Mouse (Mus musculus) monocyte, adult 2 months (primary cell): ENCODE data around the gene Atp6v1g2.
"Not testable (repeated sequence)": the region's sequence is repeated elsewhere in the genome, so short reads cannot be mapped to it uniquely, and the experiment has no call there.

Source experiments
- DNase-seq, 2 experiments: peaks; one replicate each; pipeline ENCODE4 v3.0.0; 2022; ENCODE audit warnings: low spot score in 2 of 2, low read depth in 1 of 2

Atp6v1g2 gene

DNA sequence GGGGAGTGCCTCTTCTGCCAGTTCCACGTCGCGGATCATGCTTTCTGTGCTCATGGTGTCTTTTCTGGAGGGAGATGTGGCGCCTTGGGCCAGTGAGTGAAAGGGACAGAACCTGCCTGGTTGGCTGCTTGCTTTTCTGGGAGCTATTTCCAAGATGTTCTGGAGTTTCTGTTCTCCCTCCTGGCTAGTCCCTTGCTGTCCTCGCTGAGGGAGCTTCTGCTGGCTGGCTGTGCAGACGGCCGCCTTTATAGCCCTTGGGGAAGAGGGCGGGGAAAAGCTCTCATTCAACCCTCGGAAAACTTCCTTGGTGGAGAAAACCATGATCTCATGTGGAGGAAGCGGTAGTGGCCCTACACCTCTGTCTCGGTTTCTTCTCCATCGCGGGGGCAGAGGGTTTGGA lies 31.7 kb upstream of the Atp6v1g2 start, which contains the start of gene Tnf:
Tnf (minus strand) TSS at position 221 of the 400 bp plus-strand sequence.
- DNase-seq = peak in 1 of 2 experiments; percentile 81

DNA sequence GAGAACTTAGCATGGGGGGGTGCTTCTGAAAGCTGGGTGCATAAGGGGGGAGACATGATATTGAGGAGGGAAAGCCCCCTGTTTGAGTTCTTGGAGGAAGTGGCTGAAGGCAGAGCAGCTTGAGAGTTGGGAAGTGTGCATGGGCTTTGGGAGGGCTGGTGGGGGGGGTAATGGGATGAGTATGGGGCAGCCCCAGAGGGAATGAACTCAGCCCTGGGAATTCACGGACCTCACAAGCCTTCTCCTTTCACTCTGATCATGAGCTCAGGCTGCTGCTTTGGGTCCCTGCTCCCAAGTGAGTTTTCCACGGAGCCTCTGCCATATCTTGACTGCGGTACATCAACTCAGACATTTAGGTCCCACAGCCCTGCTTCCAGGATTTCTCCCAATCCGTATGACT lies 31.0 kb upstream of the Atp6v1g2 start:
- no peak for DNase-seq

DNA sequence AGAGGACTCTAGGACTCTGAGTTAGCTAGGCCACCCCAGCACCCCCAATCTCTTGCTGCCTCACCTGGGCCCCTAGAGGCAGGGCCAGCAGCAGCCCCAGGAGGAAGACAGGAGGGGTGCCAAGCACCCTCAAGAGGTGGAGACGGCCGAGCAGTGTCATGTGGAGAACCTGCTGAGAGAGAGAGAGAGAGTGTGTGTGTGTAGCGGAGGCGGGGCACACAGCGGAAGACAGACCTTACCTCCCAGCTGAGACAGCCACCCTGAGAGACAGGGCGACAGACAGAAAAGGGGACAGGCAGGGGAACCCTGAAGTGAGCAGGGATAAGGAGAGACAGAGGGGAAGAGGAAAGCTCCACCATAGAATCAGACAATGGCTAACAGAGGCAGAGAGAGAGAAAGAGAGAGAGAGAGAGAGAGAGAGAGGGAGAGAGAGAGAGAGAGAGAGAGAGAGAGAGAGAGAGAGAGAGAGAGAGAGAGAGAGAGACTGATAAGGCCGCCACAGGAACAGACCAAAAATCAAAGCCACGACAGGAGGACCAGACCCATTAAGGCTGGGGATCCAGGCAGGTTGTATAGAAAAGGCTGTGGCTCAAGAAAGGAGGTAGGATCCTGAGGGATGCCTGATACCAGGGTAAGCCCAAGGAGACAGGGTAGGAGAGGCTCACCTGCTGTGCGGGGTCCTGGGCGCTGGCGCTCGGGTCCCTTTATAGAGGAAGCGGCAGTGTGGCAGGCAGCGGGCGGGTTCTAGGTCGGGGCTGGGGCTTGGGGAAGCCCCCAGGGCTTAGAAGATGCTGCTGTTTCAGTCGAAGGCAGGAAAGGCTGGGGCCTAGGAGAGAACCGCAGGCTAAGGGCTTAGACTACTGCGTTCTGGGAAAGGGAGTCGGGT lies 28.7 kb upstream of the Atp6v1g2 start, which contains the start of gene Lta:
Lta (minus strand) TSS at position 858 of the 886 bp plus-strand sequence.
- DNase-seq = no peak

- DNase-seq = no peak
These were observed 28.1 kb upstream of the Atp6v1g2 start for GRCm38 (mm10) chr17:35205380-35205769.

DNA sequence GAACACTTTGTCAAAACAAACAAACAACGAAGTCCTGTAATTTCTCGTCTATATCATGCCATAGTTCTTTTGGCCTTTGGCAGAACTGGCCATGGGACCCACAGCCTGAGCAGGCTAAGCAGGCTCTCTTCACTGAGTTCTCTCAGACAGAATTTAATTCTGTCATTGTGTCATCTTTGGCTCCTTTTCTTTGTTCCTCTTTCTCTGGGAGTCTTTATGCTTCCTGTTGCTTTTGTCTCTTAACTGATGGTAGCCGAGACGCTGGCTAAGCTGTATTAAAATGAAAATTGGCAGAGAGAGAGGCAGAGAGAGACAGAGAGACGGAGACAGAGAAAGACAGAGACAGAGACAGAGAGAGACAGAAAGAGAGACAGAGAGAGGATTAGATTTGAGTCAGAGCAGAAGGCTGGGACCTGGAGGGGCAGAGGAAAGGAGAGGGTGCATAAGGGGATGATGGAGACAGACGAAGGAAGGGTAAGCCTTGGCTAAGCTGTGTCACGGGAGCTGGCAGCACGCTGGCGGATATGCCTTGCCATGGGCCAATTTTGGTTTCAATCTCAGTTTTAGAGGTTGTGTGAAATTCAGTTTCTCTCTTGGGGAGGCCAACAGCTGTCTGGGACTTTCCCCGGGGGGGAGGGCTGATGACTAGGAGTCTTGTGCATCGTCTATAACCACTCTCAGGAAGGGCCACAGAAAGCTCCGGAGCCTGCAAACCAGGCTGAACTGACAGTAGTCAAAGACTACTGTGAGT lies 23.5 kb upstream of the Atp6v1g2 start:
- DNase-seq = peak in 1 of 2 experiments; percentile 78

- no peak for DNase-seq
These were observed 22.9 kb upstream of the Atp6v1g2 start for GRCm38 (mm10) chr17:35210593-35210992.

GRCm38 (mm10) chr17:35213071-35213470 lies 20.4 kb upstream of the Atp6v1g2 start:
- DNase-seq = no peak

DNA sequence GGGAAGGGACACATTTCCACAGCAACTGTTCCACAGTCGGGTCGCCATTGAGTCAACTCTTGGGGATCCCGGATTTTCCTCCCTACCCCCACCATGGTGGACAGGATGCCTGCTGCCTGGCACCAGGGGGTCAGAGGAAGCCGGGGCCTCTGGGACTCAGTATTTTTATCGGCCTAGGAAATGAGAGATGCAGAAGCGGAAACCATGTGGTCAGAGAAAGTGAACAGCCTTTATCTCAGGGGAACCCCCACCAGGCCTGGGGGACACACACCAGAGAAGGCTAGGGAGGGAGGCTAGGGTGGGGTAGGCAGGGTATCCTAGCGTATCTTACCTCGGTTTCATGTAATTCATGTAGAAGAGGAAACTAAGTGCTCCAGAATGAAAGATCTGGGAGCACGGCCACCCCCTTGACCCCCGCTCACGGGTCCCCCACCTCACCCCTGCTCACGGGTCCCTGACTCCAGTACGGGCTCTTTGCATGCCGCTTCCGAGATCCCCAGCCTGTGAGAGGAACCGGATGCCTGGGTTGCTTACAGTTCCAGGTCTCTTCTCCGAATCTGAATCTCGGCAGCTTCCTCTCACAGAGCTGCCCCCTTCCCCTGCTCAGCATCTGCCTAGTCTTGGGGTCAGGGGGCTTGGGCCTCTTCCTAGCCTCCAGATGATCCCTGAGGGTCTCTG lies 14.8 kb upstream of the Atp6v1g2 start:
- no peak for DNase-seq

GRCm38 (mm10) chr17:35219601-35220041 lies 13.8 kb upstream of the Atp6v1g2 start:
- peak in 1 of 2 experiments; percentile 57 for DNase-seq

- DNase-seq = no peak
These were observed 13.1 kb upstream of the Atp6v1g2 start, which contains the start of gene Gm16181 for GRCm38 (mm10) chr17:35220156-35220952. TSS of gene Gm16181 (plus strand) at chr17:35220834.

GRCm38 (mm10) chr17:35222299-35222698 lies 11.2 kb upstream of the Atp6v1g2 start:
- no peak for DNase-seq

DNA sequence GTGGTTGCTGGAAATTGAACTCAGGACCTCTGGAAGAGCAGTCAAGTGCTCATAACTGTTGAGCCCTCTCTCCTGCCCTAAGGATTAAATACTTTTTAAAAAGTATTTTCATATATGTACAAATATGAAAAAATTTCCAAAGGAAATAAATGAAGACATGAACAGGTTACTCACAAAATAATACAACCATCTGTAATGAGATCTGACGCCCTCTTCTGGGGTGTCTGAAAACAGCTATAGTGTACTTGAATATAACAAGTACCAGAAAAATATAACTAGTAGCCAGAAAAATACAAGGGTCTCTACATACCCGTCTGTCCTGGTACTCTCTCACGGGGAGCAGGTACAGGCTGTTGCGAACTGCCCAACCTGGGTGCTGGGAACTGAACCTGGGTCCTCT lies 8.8 kb upstream of the Atp6v1g2 start:
- DNase-seq = no peak

DNA sequence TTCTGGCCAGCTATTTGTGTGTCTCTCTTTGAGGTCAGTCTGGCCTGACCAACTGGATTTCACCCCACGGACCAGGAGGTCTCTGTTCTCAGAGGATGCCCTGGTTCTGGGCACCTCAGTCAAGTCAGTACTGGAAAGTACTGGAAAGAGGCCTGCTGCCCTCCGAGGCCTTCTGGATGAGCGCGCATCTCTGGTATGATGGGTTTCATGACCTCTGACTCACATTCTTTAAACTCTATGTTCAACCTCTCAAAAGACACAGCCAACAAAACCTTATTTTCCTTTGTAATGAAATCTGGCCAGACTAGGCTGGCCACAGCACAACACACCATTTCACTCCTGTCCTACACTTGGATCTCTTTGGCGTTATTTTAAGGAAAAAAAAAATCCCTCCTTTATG lies 8.0 kb upstream of the Atp6v1g2 start:
- no peak for DNase-seq

GRCm38 (mm10) chr17:35226561-35227046 lies 6.9 kb upstream of the Atp6v1g2 start:
- DNase-seq = no peak

DNA sequence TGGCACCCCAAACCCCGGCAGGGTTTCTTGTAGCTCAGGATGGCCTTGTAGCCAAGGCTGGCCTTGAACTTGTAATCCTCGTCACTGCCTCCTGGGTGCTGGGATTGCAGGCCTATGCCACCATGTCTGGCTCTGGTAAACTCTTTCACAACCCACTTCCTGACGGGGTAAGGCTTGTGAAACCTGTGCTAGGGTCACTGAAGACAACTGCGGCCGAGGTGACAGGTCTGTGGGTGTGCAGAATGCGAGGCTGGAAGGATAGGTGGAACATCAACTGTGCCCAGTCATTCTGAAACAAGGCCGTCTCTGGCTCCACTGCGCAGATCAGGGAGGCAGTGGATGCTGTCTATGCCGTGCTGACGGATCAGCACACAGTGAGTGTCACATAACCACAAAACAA lies 2.4 kb upstream of the Atp6v1g2 start:
- no peak for DNase-seq

GRCm38 (mm10) chr17:35232043-35232442 lies 1.4 kb upstream of the Atp6v1g2 start:
- DNase-seq = peak in 1 of 2 experiments; percentile 82

DNA sequence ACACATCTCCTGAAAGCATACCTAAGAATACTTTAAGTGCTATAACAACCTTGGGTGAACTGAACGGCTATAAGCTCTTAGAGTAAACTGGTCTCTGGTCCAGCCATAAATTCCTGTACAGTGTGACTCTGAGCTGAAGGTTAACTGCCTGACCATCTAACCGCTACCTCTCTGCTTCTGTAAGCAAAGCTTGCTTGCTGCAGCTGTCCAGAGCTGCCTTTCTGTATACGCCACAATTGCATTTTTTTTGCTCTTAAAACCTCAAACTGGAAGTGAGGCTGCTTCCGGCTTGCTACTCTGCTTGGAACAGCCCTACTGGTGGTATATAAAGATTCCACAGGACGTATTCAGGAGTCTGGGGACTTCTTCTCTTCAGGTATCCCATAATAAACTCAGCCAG lies 801 bp upstream of the Atp6v1g2 start:
- DNase-seq = no peak

DNA sequence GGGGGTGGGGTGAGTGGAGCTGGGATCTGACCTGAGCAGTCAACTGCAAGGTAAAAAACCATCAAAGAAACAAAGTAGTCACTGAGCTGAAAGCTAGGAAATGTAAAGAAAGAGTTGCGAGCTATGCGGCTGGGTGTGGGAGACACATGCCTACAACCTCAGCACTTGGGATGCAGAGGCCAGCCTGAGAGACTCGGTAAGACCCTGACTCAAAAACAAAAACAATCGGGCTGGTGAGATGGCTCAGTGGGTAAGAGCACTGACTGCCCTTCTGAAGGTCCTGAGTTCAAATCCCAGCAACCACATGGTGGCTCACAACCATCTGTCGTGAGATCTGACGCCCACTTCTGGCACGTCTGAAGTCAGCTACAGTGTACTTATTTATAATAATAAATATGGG lies 630 bp downstream of the Atp6v1g2 start:
- not testable (repeated sequence) for DNase-seq

GRCm38 (mm10) chr17:35234903-35235302 lies 1.4 kb downstream of the Atp6v1g2 start:
- no peak for DNase-seq
